Mouse (Mus musculus) lung, embryonic 14.5 days (tissue): Measurements from ENCODE around the gene Cdk18. TPM values are rescaled to one million over a fixed set of nuclear protein-coding genes. Genes with fewer than 3 reads are reported as not detected.
"Not testable (repeated sequence)": the region's sequence is repeated elsewhere in the genome, so short reads cannot be mapped to it uniquely, and the experiment has no call there.

Experiments
- ATAC-seq: fragments of 200-750 bp; cut with Nextera tagmentation; 2 replicates; pipeline ENCODE4 v1.8.0; 2017; ENCODE audit warnings: mild to moderate bottlenecking, moderate TSS enrichment, moderate library complexity; ENCODE audit not compliant: insufficient read depth
- DNase-seq: peaks from one replicate; pipeline ENCODE4 v3.0.0-alpha.2; 2015
- H3K27ac ChIP-seq: fragments of 300-500 bp; sonication (generic); 2 replicates; pipeline ENCODE4 v1.5.1; 2014; ENCODE audit warnings: low read depth, mild to moderate bottlenecking, moderate library complexity
- H3K27me3 ChIP-seq: fragments of 300-500 bp; sonication (generic); 2 replicates; pipeline ENCODE4 v1.6.1; 2014; ENCODE audit warnings: low read length, control low read depth; ENCODE audit not compliant: insufficient read depth
- H3K36me3 ChIP-seq: fragments of 300-500 bp; sonication (generic); 2 replicates; pipeline ENCODE4 v1.6.1; 2014; ENCODE audit warnings: control low read depth; ENCODE audit not compliant: insufficient read depth
- H3K4me1 ChIP-seq: fragments of 300-500 bp; sonication (generic); 2 replicates; pipeline ENCODE4 v1.6.1; 2014; ENCODE audit warnings: antibody characterized with exemption, control low read depth; ENCODE audit not compliant: insufficient read depth
- H3K4me2 ChIP-seq: fragments of 300-500 bp; sonication (generic); 2 replicates; pipeline ENCODE4 v1.6.1; 2014; ENCODE audit warnings: mild to moderate bottlenecking
- H3K4me3 ChIP-seq: fragments of 300-500 bp; sonication (generic); 2 replicates; pipeline ENCODE4 v1.5.1; 2014; ENCODE audit warnings: low read depth, low read length
- H3K9ac ChIP-seq: fragments of 300-500 bp; sonication (generic); 2 replicates; pipeline ENCODE4 v1.6.1; 2014
- H3K9me3 ChIP-seq: fragments of 300-500 bp; sonication (generic); 2 replicates; pipeline ENCODE4 v1.6.1; 2016; ENCODE audit warnings: low read depth, low read length, control low read depth
- CTCF ChIP-seq: IDR thresholded peaks from 2 replicates; pipeline ENCODE4 v1.5.1; 2016; ENCODE audit warnings: antibody characterized with exemption, low read depth
- WGBS: fragments of 180-500 bp; shearing (Covaris S2); extraction: QIAGEN DNeasy Blood & Tissue Kit; methylation state at CpG from one replicate; pipeline ENCODE4 v1.1.7; 2014; 5-methylcytosine and 5-hydroxymethylcytosine counted together
- polyA plus RNA-seq: library from polyadenylated mRNA; unstranded; fragments of >200 nt; fragmentation: Nextera tagmentation; extraction: Ambion mirVana; gene quantifications from 2 replicates; pipeline ENCODE4 v1.2.1, GENCODE M21; 2014

Cdk18 gene
- polyA plus RNA-seq, 1 experiment from 2014 or later = 8.0 TPM

DNA sequence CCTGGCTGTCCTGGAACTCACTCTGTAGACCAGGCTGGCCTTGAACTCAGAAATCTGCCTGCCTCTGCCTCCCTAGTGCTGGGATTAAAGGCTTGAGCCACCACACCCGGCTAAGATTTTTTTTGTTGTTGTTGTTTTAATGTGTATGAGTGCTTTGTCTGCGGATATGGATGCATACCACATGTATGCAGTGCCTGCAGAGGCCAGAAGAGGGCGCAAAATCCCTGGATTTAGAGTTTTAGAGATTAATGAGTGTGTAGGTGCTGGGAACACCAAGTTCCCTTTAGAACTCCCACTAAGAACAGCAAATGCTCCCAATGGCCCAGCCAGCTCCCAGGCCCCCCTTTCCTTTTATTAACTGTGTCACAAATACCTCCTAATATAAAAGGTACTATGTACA lies 26.4 kb upstream of the Cdk18 start:
- Histone ChIP-seq H3K9me3 (no peaks in the 10 kb centered on the region), H3K27ac (no peak overlapping the region), H3K4me3 (no peak overlapping the region), H3K4me1 (peaks cover 14% of the 10 kb centered on the region; the same call in 1 of the 2 replicates), H3K9ac (no peak overlapping the region), H3K27me3 (no peaks in the 10 kb centered on the region), H3K4me2 (no peak overlapping the region), H3K36me3 (no peaks in the 10 kb centered on the region)
- WGBS = 56% methylated on average over 3 of the region's 3 CpGs
- DNase-seq (peak; percentile 44), ATAC-seq (no peak)
- peak; percentile 56 for TF ChIP-seq CTCF

DNA sequence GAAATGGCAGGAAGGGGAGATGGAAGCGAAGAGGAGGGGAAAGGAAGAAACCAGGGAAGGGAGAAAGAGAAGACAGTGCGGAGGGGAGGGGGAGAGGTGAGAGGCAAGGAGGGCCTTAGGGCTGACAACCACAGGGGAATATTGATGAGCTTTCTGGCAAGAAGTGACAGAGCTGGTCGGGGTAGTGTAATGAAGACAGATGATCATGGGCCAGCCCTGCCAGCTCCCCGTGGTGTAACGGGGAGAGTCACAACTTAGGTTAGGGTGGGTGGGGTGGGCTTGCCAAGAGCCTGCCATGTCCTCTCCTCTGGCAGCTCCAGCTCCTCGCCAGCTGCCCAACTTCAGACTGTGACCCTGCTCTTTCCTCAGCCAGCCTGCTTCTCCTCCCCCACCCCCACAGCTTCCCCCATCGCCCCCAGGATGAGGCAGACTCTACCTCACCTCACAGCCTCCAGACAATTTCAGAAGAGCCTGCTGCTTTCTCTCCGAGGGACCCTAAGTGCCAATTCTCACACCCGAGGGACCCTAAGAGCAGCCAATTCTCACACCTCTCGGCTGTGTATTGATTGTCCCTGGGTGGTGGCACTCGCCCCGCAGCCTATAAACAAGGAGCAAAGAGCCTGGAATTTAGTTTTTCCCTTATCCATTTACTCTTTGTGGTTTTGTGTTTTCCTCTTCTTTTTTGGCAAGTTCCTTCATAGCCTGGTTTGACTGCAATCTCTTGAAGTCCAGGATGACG lies 25.5 kb upstream of the Cdk18 start:
- ATAC-seq (peak; percentile 36; the same call in 1 of the 2 replicates), DNase-seq (no peak)
- H3K27ac ChIP-seq = no peak overlapping the region
- H3K4me1 ChIP-seq = peaks cover 10% of the 10 kb centered on the region; the same call in 1 of the 2 replicates
- no peak overlapping the region for H3K4me3 ChIP-seq
- no peak overlapping the region for H3K9ac ChIP-seq
- 0 out of 2 replicates have a peak, but pooled peaks cover 3% of the 10 kb centered on the region for H3K27me3 ChIP-seq
- 10% methylated on average over 12 of the region's 13 CpGs for WGBS
- H3K9me3 ChIP-seq = no peaks in the 10 kb centered on the region
- H3K36me3 ChIP-seq = no peaks in the 10 kb centered on the region
- TF ChIP-seq CTCF = no peak
- no peak overlapping the region for H3K4me2 ChIP-seq

DNA sequence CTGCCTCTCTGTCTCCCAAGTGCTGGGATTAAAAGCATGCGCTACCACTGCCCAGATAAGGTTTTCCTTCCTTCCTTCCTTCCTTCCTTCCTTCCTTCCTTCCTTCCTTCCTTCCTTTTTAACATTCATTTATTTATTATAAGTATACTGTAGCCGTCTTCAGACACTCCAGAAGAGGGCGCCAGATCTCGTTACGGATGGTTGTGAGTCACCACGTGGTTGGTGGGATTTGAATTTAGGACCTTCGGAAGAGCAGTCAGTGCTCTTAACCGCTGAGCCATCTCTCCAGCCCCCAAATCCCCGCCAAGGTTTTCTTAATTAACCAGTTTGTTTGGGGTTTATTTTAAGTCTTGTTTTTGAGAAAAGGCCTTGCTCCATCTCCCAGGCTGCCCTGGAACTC lies 23.1 kb upstream of the Cdk18 start:
- H3K27me3 ChIP-seq, H3K9me3 ChIP-seq, H3K4me2 ChIP-seq, DNase-seq, H3K36me3 ChIP-seq, H3K27ac ChIP-seq, H3K9ac ChIP-seq, H3K4me1 ChIP-seq, ATAC-seq, H3K4me3 ChIP-seq: not testable (repeated sequence)
- 56% methylated on average over 9 of the region's 9 CpGs for WGBS
- 0 out of 2 replicates have a peak, but pooled peaks have one; percentile 25 for TF ChIP-seq CTCF

DNA sequence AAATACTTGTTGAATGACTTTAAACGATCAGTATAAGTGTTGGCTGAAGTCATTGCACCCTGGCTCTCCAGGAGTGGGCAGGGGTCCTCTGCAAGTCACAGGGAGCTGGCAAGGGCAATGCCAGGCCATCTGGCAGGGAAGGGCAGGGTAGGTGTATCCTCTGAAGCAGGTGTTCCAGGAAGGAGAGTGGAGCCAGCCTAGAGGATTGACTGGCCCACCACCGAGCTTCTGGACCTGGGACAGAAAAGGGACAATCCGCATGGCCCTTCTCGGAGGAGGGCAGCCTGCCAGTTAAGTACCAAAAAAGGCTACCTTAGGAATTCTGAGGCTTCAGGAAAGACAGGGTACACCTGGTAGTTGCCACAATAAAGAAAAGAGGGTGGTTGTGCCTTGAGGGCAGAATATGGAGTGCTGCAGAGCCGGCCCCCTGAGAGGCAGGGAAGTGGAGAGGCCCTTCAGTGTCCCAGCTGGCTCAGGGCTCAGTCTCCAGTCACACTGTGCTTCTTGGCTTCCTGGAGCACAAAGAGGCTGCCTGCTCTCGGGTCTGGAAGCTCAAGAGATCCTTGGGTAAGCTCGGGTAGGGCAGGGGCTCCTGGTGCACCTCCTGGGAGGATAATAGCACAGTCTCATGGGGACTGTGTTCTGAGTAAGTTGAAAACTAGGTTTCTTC lies 21.9 kb upstream of the Cdk18 start:
- no peak for ATAC-seq
- Histone ChIP-seq H3K9ac (no peak overlapping the region), H3K9me3 (no peaks in the 10 kb centered on the region), H3K27ac (peak overlapping the region; percentile 12; the same call in 1 of the 2 replicates), H3K4me3 (no peak overlapping the region), H3K36me3 (no peaks in the 10 kb centered on the region), H3K4me2 (no peak overlapping the region), H3K4me1 (0 out of 2 replicates have a peak, but pooled peaks cover 2% of the 10 kb centered on the region), H3K27me3 (0 out of 2 replicates have a peak, but pooled peaks cover 6% of the 10 kb centered on the region)
- TF ChIP-seq CTCF = no peak
- DNase-seq = no peak
- WGBS = 51% methylated on average over 7 of the region's 7 CpGs

- no peak for TF ChIP-seq CTCF
- no peak for ATAC-seq
Observed at GRCm38 (mm10) chr1:132159681-132160080, 20.2 kb upstream of the Cdk18 start.

DNA sequence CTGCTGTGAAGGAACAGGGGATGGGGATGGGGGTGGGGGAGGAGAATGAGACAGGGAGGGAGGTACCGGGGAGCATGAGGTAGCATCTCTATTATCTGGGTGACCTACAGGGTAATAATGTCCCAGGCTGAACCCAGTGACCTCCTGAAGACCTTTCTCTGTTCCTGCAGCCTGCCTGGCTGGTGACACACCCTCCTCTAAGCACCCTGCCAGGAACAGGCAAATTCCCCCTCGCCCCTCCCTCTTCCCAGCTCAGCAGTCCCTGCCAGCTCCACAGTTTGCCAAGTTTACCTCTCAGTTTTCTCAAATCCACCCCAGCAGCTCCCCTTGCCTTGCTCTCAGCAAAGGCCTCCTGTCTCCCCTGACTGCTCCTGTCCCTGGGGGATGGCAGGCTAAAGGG lies 19.3 kb upstream of the Cdk18 start:
- H3K4me2 ChIP-seq = no peak overlapping the region
- H3K27me3 ChIP-seq = 0 out of 2 replicates have a peak, but pooled peaks cover 6% of the 10 kb centered on the region
- WGBS = 41% methylated on average over 2 of the region's 2 CpGs
- H3K9me3 ChIP-seq = no peaks in the 10 kb centered on the region
- H3K4me1 ChIP-seq = 0 out of 2 replicates have a peak, but pooled peaks cover 2% of the 10 kb centered on the region
- no peaks in the 10 kb centered on the region for H3K36me3 ChIP-seq
- no peak overlapping the region for H3K4me3 ChIP-seq
- no peak overlapping the region for H3K27ac ChIP-seq
- H3K9ac ChIP-seq = no peak overlapping the region
- TF ChIP-seq CTCF = no peak
- ATAC-seq (no peak), DNase-seq (no peak)

More at GRCm38 (mm10) chr1:132159681-132160080, 20.2 kb upstream of the Cdk18 start:
- 48% methylated on average over 4 of the region's 4 CpGs for WGBS
- Histone ChIP-seq H3K9me3 (no peaks in the 10 kb centered on the region), H3K9ac (no peak overlapping the region), H3K36me3 (no peaks in the 10 kb centered on the region), H3K4me1 (0 out of 2 replicates have a peak, but pooled peaks cover 2% of the 10 kb centered on the region), H3K4me2 (no peak overlapping the region), H3K4me3 (no peak overlapping the region), H3K27me3 (0 out of 2 replicates have a peak, but pooled peaks cover 6% of the 10 kb centered on the region), H3K27ac (no peak overlapping the region)
- no peak for DNase-seq

- Histone ChIP-seq H3K4me1 (0 out of 2 replicates have a peak, but pooled peaks cover 2% of the 10 kb centered on the region), H3K4me2 (peak overlapping the region; percentile 32; the same call in 1 of the 2 replicates), H3K27ac (no peak overlapping the region), H3K9ac (no peak overlapping the region), H3K36me3 (no peaks in the 10 kb centered on the region), H3K9me3 (no peaks in the 10 kb centered on the region), H3K27me3 (0 out of 2 replicates have a peak, but pooled peaks cover 6% of the 10 kb centered on the region), H3K4me3 (no peak overlapping the region)
- ATAC-seq (no peak), DNase-seq (no peak)
- WGBS = 26% methylated on average over 7 of the region's 7 CpGs
- TF ChIP-seq CTCF = no peak
Observed at GRCm38 (mm10) chr1:132157808-132158207, 18.3 kb upstream of the Cdk18 start.
